Comparison of ENCODE assay signal across 26 mouse cellular contexts in genomic region chr19:8950190-8950589, GRCm38 (mm10).
"Had no signal": no experiment of that assay in that cellular context is flagged by ENCODE, and none has a peak within 500 bp of the region (broad histone marks: within the 10 kb centered on the region; RNA-seq: fewer than 3 reads in every experiment).

No protein-coding gene starts in this region.

- ATAC-seq: forebrain, embryonic 13.5 days; forebrain, embryonic 14.5 days; forebrain, embryonic 15.5 days; forebrain, embryonic 16.5 days; forebrain, postnatal 0 days had no signal

- H3K9ac ChIP-seq: embryonic facial prominence, embryonic 12.5 days; embryonic facial prominence, embryonic 15.5 days; forebrain, embryonic 12.5 days; forebrain, embryonic 13.5 days; forebrain, embryonic 15.5 days; forebrain, postnatal 0 days had no signal

- H3K27ac ChIP-seq: embryonic facial prominence, embryonic 10.5 days; embryonic facial prominence, embryonic 12.5 days; embryonic facial prominence, embryonic 13.5 days; embryonic facial prominence, embryonic 15.5 days; forebrain, embryonic 10.5 days; forebrain, embryonic 12.5 days; gastrocnemius, adult 2 months; heart, adult 2 months had no signal

- H3K4me3 ChIP-seq: embryonic facial prominence, embryonic 10.5 days; embryonic facial prominence, embryonic 12.5 days; embryonic facial prominence, embryonic 13.5 days; embryonic facial prominence, embryonic 15.5 days; erythroblast, embryonic 14.5 days; forebrain, embryonic 10.5 days; forebrain, embryonic 12.5 days; forebrain, embryonic 13.5 days; forebrain, embryonic 15.5 days; gastrocnemius, adult 2 months; heart, adult 2 months had no signal

- H3K4me2 ChIP-seq: embryonic facial prominence, embryonic 12.5 days; embryonic facial prominence, embryonic 13.5 days; embryonic facial prominence, embryonic 15.5 days; forebrain, embryonic 12.5 days; forebrain, embryonic 13.5 days; forebrain, embryonic 15.5 days had no signal

- H3K9me3 ChIP-seq: embryonic facial prominence, embryonic 10.5 days; embryonic facial prominence, embryonic 12.5 days; embryonic facial prominence, embryonic 13.5 days; embryonic facial prominence, embryonic 15.5 days; forebrain, embryonic 10.5 days; forebrain, embryonic 12.5 days; forebrain, embryonic 13.5 days; forebrain, embryonic 15.5 days had no signal

- H3K27me3 ChIP-seq: embryonic facial prominence, embryonic 12.5 days; embryonic facial prominence, embryonic 13.5 days; embryonic facial prominence, embryonic 15.5 days; forebrain, embryonic 12.5 days; forebrain, embryonic 13.5 days; forebrain, embryonic 15.5 days had no signal

- DNase-seq: cerebellum, adult 8-10 months; cerebellum, postnatal 10 days; cerebellum, postnatal 14 days; cerebellum, postnatal 25 days; cerebellum, postnatal 36 days; embryo, embryonic 11 days; forebrain, postnatal 0 days; gastrocnemius, adult 2 months; gastrocnemius, postnatal 10 days; gastrocnemius, postnatal 14 days; gastrocnemius, postnatal 25 days; gastrocnemius, postnatal 36 days; heart, adult 11 months; heart, adult 18-20 months; heart, adult 2 months had no signal
